Mouse (Mus musculus) MEL (cell line): Measurements from ENCODE around the gene Ppia. TPM values are rescaled to one million over a fixed set of nuclear protein-coding genes. Genes with fewer than 3 reads are reported as not detected.

Experiments used
- DNase-seq: peaks from one replicate; pipeline ENCODE4 v3.0.0; 2011; ENCODE audit warnings: low read depth, low spot score
- H3K27ac ChIP-seq: 2 replicates; pipeline ENCODE4 v1.5.1; 2012; ENCODE audit warnings: low read depth, mild to moderate bottlenecking, control low read depth, low read length, moderate library complexity; ENCODE audit not compliant: control insufficient read depth
- H3K27me3 ChIP-seq, 2 experiments: fragments of 150-350 bp in 1 of 2; sonication (generic) in 1 of 2; 2 replicates each; pipeline ENCODE4 v1.6.1; 2012; ENCODE audit warnings: low read length in 2 of 2, mild to moderate bottlenecking in 2 of 2, improper control_type of control experiment in 1 of 2, moderate library complexity in 1 of 2; ENCODE audit not compliant: insufficient read depth in 2 of 2, control insufficient read depth in 1 of 2
- H3K36me3 ChIP-seq, 2 experiments: 2 replicates each; pipeline ENCODE4 v1.6.1; 2012 to 2014; ENCODE audit warnings: low read length in 2 of 2, improper control_type of control experiment in 1 of 2, inconsistent platforms in 1 of 2, mild to moderate bottlenecking in 1 of 2; ENCODE audit not compliant: insufficient read depth in 2 of 2, control insufficient read depth in 1 of 2
- H3K4me1 ChIP-seq, 2 experiments: fragments of 150-350 bp in 1 of 2; sonication (generic) in 1 of 2; 2 replicates each; pipeline ENCODE4 v1.6.1; 2012; ENCODE audit warnings: low read length in 2 of 2, improper control_type of control experiment in 1 of 2, mild to moderate bottlenecking in 1 of 2; ENCODE audit not compliant: insufficient read depth in 2 of 2, control insufficient read depth in 1 of 2
- H3K4me3 ChIP-seq, 2 experiments: fragments of 150-350 bp in 1 of 2; sonication (generic) in 1 of 2; 2 replicates each; pipeline ENCODE4 v1.5.1; 2012; ENCODE audit warnings: low read depth in 2 of 2, low read length in 2 of 2, mild to moderate bottlenecking in 2 of 2, moderate library complexity in 2 of 2, control low read depth in 1 of 2, improper control_type of control experiment in 1 of 2; ENCODE audit not compliant: control insufficient read depth in 1 of 2, insufficient read depth in 1 of 2
- H3K79me2 ChIP-seq: 2 replicates; pipeline ENCODE4 v1.6.1; 2012; ENCODE audit warnings: mild to moderate bottlenecking, low read length, moderate library complexity; ENCODE audit not compliant: control insufficient read depth, poor library complexity, insufficient read depth
- H3K9ac ChIP-seq: 2 replicates; pipeline ENCODE4 v1.6.1; 2012; ENCODE audit warnings: low read depth, mild to moderate bottlenecking, control low read depth, low read length, moderate library complexity; ENCODE audit not compliant: control insufficient read depth, poor library complexity, severe bottlenecking
- H3K9me3 ChIP-seq: fragments of 150-350 bp; sonication (generic); replicated peaks from 2 replicates; pipeline ENCODE4 v1.6.1; 2012; ENCODE audit warnings: mild to moderate bottlenecking, low read length, improper control_type of control experiment, moderate library complexity; ENCODE audit not compliant: insufficient read depth
- CHD1 ChIP-seq: IDR thresholded peaks from 2 replicates; pipeline ENCODE4 v1.6.1; 2012; ENCODE audit warnings: low read depth, mild to moderate bottlenecking, inconsistent platforms, low read length, improper control_type of control experiment
- CTCF ChIP-seq, 3 experiments: IDR thresholded peaks in 2 of 3; conservative IDR thresholded peaks in 1 of 3; 2 replicates each; pipeline ENCODE4 v1.5.1; 2011 to 2012; ENCODE audit warnings: low read length in 3 of 3, low read depth in 2 of 3, mild to moderate bottlenecking in 2 of 3, improper control_type of control experiment in 1 of 3, inconsistent platforms in 1 of 3, mixed read lengths in 1 of 3, moderate library complexity in 1 of 3; ENCODE audit not compliant: control insufficient read depth in 1 of 3, insufficient read depth in 1 of 3, poor library complexity in 1 of 3, severe bottlenecking in 1 of 3
- ELF1 ChIP-seq: IDR thresholded peaks from 2 replicates; pipeline ENCODE4 v1.6.1; 2014; ENCODE audit warnings: low read depth, mild to moderate bottlenecking, inconsistent platforms, low read length, improper control_type of control experiment, moderate library complexity
- EP300 ChIP-seq, 2 experiments: IDR thresholded peaks; 2 replicates each; pipeline ENCODE4 v1.6.1; 2011; ENCODE audit warnings: improper control_type of control experiment in 2 of 2, low read length in 2 of 2, low read depth in 1 of 2, mild to moderate bottlenecking in 1 of 2
- ETS1 ChIP-seq: IDR thresholded peaks from 2 replicates; pipeline ENCODE4 v1.6.1; 2012; ENCODE audit warnings: low read depth, mild to moderate bottlenecking, inconsistent platforms, low read length, improper control_type of control experiment, moderate library complexity
- GATA1 ChIP-seq: IDR thresholded peaks from 2 replicates; pipeline ENCODE4 v1.6.1; 2011; ENCODE audit warnings: low read depth, low read length, improper control_type of control experiment
- HCFC1 ChIP-seq: IDR thresholded peaks from 2 replicates; pipeline ENCODE4 v1.6.1; 2012; ENCODE audit warnings: low read depth, mild to moderate bottlenecking, inconsistent platforms, low read length, improper control_type of control experiment, moderate library complexity
- KAT2A ChIP-seq: conservative IDR thresholded peaks from 2 replicates; pipeline ENCODE4 v1.6.1; 2012; ENCODE audit warnings: low read depth, low read length, improper control_type of control experiment, inconsistent platforms
- MAZ ChIP-seq: IDR thresholded peaks from 2 replicates; pipeline ENCODE4 v1.6.1; 2012; ENCODE audit warnings: low read depth, mild to moderate bottlenecking, inconsistent platforms, low read length, improper control_type of control experiment
- MXI1 ChIP-seq: IDR thresholded peaks from 2 replicates; pipeline ENCODE4 v1.6.1; 2011; ENCODE audit warnings: mild to moderate bottlenecking, low read depth, low read length, improper control_type of control experiment
- MYB ChIP-seq: IDR thresholded peaks from 2 replicates; pipeline ENCODE4 v1.6.1; 2011; ENCODE audit warnings: mild to moderate bottlenecking, low read depth, low read length, improper control_type of control experiment
- MYC ChIP-seq: IDR thresholded peaks from 2 replicates; pipeline ENCODE4 v1.6.1; 2011; ENCODE audit warnings: low read depth, mild to moderate bottlenecking, low read length, improper control_type of control experiment, moderate library complexity
- NELFE ChIP-seq: IDR thresholded peaks from 2 replicates; pipeline ENCODE4 v1.6.1; 2011; ENCODE audit warnings: low read depth, low read length, improper control_type of control experiment
- NRF1 ChIP-seq: IDR thresholded peaks from 2 replicates; pipeline ENCODE4 v1.6.1; 2014; ENCODE audit warnings: low read depth, mild to moderate bottlenecking, inconsistent platforms, low read length, improper control_type of control experiment, moderate library complexity; ENCODE audit not compliant: poor library complexity, insufficient read depth, severe bottlenecking
- POLR2A ChIP-seq, 2 experiments: IDR thresholded peaks; 2 replicates each; pipeline ENCODE4 v1.6.1; 2011 to 2012; ENCODE audit warnings: low read length in 2 of 2, mild to moderate bottlenecking in 2 of 2, control low read depth in 1 of 2, improper control_type of control experiment in 1 of 2, low read depth in 1 of 2, moderate library complexity in 1 of 2; ENCODE audit not compliant: control insufficient read depth in 1 of 2, insufficient read depth in 1 of 2, poor library complexity in 1 of 2
- POLR2AphosphoS2 ChIP-seq: IDR thresholded peaks from 2 replicates; pipeline ENCODE4 v1.6.1; 2011; ENCODE audit warnings: low read length, improper control_type of control experiment
- RAD21 ChIP-seq: IDR thresholded peaks from 2 replicates; pipeline ENCODE4 v1.6.1; 2011; ENCODE audit warnings: mild to moderate bottlenecking, low read depth, low read length, improper control_type of control experiment
- SIN3A ChIP-seq: IDR thresholded peaks from 2 replicates; pipeline ENCODE4 v1.6.1; 2012; ENCODE audit warnings: low read length, improper control_type of control experiment, inconsistent platforms
- SMC3 ChIP-seq: IDR thresholded peaks from 2 replicates; pipeline ENCODE4 v1.6.1; 2011; ENCODE audit warnings: low read depth, low read length, improper control_type of control experiment
- TAL1 ChIP-seq: IDR thresholded peaks from 2 replicates; pipeline ENCODE4 v1.6.1; 2012; ENCODE audit warnings: mild to moderate bottlenecking, inconsistent platforms, low read length, moderate library complexity, mixed read lengths
- TBP ChIP-seq: IDR thresholded peaks from 2 replicates; pipeline ENCODE4 v1.8.0; 2011; ENCODE audit warnings: low read depth, low read length, improper control_type of control experiment
- TCF12 ChIP-seq: IDR thresholded peaks from 2 replicates; pipeline ENCODE4 v1.6.1; 2014; ENCODE audit warnings: low read depth, mild to moderate bottlenecking, inconsistent platforms, low read length, improper control_type of control experiment, moderate library complexity
- UBTF ChIP-seq: IDR thresholded peaks from 2 replicates; pipeline ENCODE4 v1.6.1; 2012; ENCODE audit warnings: low read depth, mild to moderate bottlenecking, inconsistent platforms, low read length, improper control_type of control experiment, moderate library complexity, borderline replicate concordance; ENCODE audit not compliant: insufficient read depth
- ZC3H11A ChIP-seq: IDR thresholded peaks from 2 replicates; pipeline ENCODE4 v1.6.1; 2012; ENCODE audit warnings: low read depth, mild to moderate bottlenecking, inconsistent platforms, low read length, improper control_type of control experiment
- ZMIZ1 ChIP-seq: IDR thresholded peaks from 2 replicates; pipeline ENCODE4 v1.6.1; 2012; ENCODE audit warnings: low read depth, mild to moderate bottlenecking, inconsistent platforms, low read length, improper control_type of control experiment, moderate library complexity
- ZNF384 ChIP-seq: IDR thresholded peaks from 2 replicates; pipeline ENCODE4 v1.6.1; 2012; ENCODE audit warnings: low read depth, mild to moderate bottlenecking, inconsistent platforms, low read length, improper control_type of control experiment
- polyA plus RNA-seq, 2 experiments: library from polyadenylated mRNA; stranded (reverse) in 1 of 2; unstranded in 1 of 2; fragments of >175 nt in 1 of 2; fragments of >200 nt in 1 of 2; gene quantifications; 2 replicates each; pipeline versions ENCODE4 v1.2.1 to v1.2.4; 2012; ENCODE audit warnings: low replicate concordance in 2 of 2, low read depth in 1 of 2; ENCODE audit not compliant: insufficient read length in 2 of 2, insufficient read depth in 1 of 2, missing spikeins in 1 of 2
- total RNA-seq: library from RNA; depleted of rRNA; stranded (reverse); fragments of 300-350 nt; gene quantifications from 2 replicates; pipeline ENCODE4 v1.2.3, GENCODE M21; 2012

Ppia gene
- total and polyA plus RNA-seq, 3 experiments: 3,662 to 7,288 TPM; not detected in 1

- Histone ChIP-seq H3K79me2 (peaks cover 32% of the 10 kb centered on the region), H3K9ac (peak within 1 kb of the TSS; percentile 74), H3K27ac (peak within 1 kb of the TSS; percentile 78), H3K4me1 (peaks cover 10 to 28% of the 10 kb centered on the region in 2 experiments), H3K9me3 (no peaks in the 10 kb centered on the region), H3K4me3 (peak within 1 kb of the TSS; percentile 94 to 99), H3K36me3 (peaks cover 0 to 32% of the 10 kb centered on the region in 2 experiments; a peak in 2 of 4 replicates), H3K27me3 (no peaks in the 10 kb centered on the region)
- peak; percentile 96 for DNase-seq
- TF ChIP-seq TCF12 (no peak), MYC (no peak), NRF1 (peak; percentile 41; the same call in 1 of the 2 replicates), GATA1 (no peak), SMC3 (no peak), HCFC1 (peak; percentile 81), ETS1 (no peak), CHD1 (0 out of 2 replicates have a peak, but pooled peaks have one; percentile 59), SIN3A (peak; percentile 69), ZNF384 (peak; percentile 48; the same call in 1 of the 2 replicates), TAL1 (no peak), ELF1 (peak; percentile 90), ZMIZ1 (peak; percentile 91), MAZ (peak; percentile 59; the same call in 1 of the 2 replicates), KAT2A (no peak), EP300 (IDR thresholded peaks at IDR 0.05; ENCODE audit: low read depth in 1 of 2, low read length in 2 of 2) (no peak), MXI1 (peak; percentile 54; the same call in 1 of the 2 replicates), NELFE (peak; percentile 90), TBP (peak; percentile 93), POLR2AphosphoS2 (peak; percentile 93), ZC3H11A (no peak; the same call in 1 of the 2 replicates), CTCF (IDR thresholded peaks at IDR 0.05 in 2 of 3, conservative IDR thresholded peaks at IDR 0.05 in 1 of 3; ENCODE audit: control insufficient read depth in 1 of 3, insufficient read depth in 1 of 3, low read depth in 2 of 3, low read length in 3 of 3, poor library complexity in 1 of 3, severe bottlenecking in 1 of 3) (no peak), POLR2A (IDR thresholded peaks at IDR 0.05; ENCODE audit: control insufficient read depth in 1 of 2, insufficient read depth in 1 of 2, low read depth in 1 of 2, low read length in 2 of 2, poor library complexity in 1 of 2) (peak; percentile 84 to 93), RAD21 (no peak), MYB (peak; percentile 71), UBTF (0 out of 2 replicates have a peak, but pooled peaks have one; percentile 42)
Observed at GRCm38 (mm10) chr11:6388726-6389413, 26.4 kb upstream of the Ppia start, which contains the start of gene Zmiz2. TSS of gene Zmiz2 (plus strand) at chr11:6389074.
